Mouse (Mus musculus) G1E (cell line): ENCODE data around the gene Auts2.

Source experiments
- CTCF ChIP-seq: IDR thresholded peaks from 2 replicates; pipeline ENCODE4 v1.5.1; 2012; ENCODE audit warnings: low read depth, low read length, inconsistent platforms, mixed read lengths
- GATA1 ChIP-seq: IDR thresholded peaks from 2 replicates; pipeline ENCODE4 v1.6.1; 2012; ENCODE audit warnings: borderline replicate concordance, low read length, inconsistent platforms, mixed read lengths
- POLR2AphosphoS5 ChIP-seq: IDR thresholded peaks from 2 replicates; pipeline ENCODE4 v1.6.1; 2012; ENCODE audit warnings: low read depth, low read length, inconsistent platforms; ENCODE audit not compliant: insufficient replicate concordance
- TAL1 ChIP-seq: conservative IDR thresholded peaks from 2 replicates; pipeline ENCODE4 v1.6.1; 2012; ENCODE audit warnings: low read depth, low read length, inconsistent platforms, mixed read lengths

GRCm38 (mm10) chr5:132462560-132462959 is 80.6 kb downstream of the Auts2 start:
- no peak for TF ChIP-seq CTCF
- TF ChIP-seq POLR2AphosphoS5, result no peak
- no peak for TF ChIP-seq GATA1
- no peak for TF ChIP-seq TAL1
